Mouse (Mus musculus): ENCODE measurements at regions not wholly inside any gene's neighbourhood (a gene's known extent, or its start where the extent isn't known, plus 50 kb on each side); places are given as distances from the start of the nearest gene placed in this dataset.

DNA sequence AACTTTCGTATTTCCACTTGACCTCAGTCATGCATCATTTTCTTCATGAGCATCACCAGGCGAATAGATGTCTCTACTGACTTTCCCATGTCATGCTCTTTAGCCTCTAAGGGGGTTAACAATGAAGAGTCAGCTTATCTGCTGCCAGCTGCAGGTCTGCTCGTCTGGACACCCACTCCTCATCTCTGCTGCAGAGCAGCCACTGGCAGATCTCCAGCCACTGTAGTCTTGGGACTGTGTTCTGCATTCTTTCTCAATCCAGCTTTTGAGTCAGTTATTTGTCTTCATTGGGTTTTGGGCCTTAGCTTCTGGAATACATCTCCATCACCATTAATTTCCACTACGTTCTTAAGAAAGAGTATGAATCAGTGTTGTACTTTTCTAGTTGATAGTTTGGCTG, 280.0 kb downstream of the Gm5447 start:
- DNase-seq = no peak

DNA sequence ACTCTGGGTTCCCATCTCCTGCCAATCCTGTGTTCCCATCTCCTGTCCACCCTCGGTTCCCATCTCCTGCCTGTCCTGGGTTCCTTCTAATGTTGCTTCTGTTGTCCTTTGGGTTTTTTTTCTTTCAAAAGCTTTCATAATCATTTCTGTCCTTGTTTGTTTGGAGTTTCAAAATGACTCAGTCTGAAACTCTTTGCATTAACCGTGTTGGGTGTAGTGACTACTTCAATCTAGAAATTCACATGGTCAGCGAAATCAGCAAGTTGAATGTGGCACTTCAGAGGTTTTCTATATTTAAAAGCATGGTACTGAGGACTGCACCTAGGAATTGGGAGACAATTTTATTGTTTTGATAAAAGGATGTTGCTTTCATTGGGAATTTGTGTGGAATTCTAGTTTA, 280.7 kb downstream of the Gm5447 start:
- DNase-seq = no peak

DNA sequence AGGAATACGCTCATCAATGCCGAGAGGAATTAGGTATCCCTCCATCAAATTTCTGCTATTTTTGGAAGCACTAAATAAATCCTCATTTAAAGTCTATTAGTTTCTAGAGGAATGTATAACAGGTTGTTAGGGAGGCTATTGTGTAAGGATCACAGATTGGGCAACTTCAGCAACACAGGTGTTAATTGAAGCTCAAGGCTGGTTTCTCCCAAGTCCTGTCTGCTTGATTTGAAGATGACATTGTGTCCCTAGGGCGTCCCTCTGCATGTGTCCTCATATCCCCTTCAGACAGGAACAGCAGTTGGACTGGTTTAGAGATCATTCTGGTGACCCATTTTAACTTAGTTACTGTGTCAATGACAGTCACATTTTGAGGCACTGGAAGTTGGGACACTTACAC, 281.5 kb downstream of the Gm5447 start:
- DNase-seq = no peak

DNA sequence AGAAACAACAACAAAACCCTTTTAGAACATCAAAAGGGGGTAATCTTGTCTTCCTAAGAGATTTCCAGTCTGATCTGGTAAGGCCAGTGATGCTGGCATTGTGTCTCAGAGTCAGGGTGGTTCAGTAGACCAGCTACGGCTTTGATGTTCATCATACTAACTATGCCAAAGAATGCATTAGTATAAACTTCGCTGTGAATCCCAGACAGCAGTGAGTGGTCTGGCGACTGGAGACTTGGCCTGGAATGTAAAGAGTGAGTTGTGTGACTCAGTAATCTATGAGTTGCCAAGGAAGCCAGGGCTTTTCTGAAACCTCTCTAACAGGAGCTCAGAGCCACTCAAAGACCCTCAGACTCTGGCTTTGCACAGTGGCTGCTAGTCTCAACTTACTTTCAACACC, 288.1 kb upstream of the Foxq1 start:
- no peak for DNase-seq

DNA sequence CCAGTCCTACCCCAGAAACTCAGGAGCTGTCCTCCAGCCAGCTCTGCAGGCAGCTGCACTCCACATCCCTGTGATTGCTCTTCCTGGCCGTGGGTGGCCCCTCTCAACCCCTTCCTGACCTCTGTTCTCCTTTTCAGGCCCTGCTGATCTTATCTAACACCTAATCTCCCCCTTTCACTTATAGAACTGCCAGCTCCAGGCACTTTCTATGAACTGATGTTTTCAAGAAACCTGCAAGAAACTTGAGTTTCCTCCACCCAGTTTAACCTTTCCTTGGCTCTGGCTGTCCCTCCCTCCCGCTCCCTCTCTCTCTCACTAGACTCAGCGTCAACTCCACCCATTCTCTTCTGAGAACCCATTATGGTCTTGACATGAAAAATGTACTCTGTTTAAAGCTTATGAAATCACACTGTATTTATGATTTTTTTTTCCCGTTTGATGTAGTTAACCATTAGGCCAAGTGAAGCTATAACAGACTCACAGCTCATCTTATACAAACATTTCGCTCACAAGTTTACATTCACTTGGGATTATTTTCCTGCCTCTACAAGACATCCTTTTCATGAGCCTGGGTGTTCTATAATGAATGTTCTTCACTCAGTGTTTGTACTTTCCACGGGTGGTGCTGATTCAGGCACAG, 279.8 kb upstream of the Foxq1 start:
- DNase-seq = no peak

DNA sequence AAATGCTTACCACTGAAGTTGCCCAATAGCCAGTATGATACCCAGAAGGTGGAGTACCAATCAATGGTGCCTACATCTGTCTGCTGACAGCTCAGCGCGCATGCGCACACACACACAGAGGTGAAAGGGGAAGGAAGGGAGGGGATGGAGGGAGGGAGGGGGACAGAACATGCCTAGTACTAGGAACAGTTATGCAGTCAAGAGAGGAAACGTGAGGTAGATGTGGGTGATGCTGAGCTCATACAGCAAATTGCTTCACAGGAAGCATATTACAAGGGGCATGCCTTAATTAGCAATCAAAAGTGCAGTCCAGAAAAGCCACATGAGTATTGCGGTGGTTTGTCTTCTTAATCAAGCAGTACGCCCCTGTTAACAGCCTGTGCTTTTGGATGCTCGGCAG, 265.3 kb upstream of the Foxq1 start:
- no peak for DNase-seq

DNA sequence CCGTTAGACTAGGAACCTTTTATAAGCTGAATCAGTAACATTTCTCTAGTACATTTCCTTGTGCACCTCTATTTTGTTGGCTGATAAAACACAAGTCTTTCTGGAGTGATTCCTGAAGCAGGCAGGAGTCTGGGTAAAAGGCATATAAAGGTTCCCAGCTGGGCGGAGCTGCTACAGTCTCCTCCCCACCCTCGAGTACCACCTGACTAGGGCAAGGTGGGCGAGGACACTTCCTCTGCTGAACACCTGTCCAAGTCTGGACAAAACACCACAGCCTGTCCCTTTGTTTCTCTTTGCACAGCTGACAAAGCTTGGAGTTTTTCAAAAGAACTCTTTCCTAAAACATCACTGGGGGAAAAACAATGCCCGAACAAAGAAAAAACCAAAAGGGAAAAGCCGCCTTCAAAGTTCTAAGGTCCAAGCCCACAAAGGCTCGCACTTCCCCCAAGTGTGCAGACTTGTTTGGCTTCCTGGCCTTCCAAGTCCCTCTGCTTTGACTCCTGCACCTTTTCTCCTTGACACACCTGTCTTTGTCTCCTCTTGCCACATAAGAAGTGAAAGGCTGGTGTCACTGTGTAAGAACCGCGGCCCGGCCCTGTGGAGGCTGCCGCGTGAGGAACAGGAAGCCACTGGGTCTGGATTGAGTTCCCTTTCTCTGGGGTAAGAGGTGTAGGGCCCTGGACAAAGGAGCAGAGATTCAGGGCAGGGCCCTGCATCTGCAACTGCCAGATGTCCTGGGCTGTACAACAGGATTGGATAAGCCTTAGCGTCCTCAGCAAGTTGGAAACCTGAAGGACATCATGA, 263.1 kb upstream of the Foxq1 start:
- DNase-seq = no peak

DNA sequence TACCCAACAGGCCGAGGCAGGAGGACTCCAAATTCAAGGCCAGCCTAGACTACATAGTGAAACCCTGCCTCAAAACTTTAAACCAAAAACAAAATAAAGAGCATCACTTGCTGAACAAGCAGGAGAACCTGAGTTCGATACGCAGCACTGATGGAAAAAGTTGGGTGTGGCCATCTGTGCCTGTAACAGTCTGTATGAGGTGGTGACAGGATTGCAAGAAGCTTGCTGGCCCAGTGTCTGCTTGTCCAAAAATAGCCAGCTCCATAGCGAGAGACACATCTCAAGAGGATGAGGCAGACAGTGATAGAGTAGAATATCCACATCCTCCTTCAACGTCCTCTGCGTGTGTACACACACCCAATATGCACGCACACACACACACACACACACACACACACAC, 261.9 kb upstream of the Foxq1 start:
- no peak for DNase-seq

DNA sequence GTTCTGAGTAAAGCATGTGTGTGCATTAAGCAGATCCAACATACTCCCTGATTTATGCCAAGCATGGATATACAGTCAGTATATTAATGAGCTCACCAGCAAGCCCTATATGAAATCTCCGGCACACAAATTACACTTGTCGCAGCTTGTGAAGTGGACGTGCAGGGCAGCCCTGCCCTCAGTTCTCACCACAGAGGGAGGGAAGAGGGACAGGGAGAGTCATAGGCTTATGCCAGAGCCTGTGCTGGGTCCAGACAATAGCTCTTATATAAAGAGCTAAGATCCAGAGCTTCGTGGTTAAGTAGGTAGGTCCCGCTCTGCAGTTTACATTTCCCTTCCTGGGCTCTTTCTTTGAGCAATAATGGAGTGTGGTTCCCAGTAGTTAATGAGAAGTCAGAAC, 252.7 kb upstream of the Foxq1 start:
- DNase-seq = no peak

DNA sequence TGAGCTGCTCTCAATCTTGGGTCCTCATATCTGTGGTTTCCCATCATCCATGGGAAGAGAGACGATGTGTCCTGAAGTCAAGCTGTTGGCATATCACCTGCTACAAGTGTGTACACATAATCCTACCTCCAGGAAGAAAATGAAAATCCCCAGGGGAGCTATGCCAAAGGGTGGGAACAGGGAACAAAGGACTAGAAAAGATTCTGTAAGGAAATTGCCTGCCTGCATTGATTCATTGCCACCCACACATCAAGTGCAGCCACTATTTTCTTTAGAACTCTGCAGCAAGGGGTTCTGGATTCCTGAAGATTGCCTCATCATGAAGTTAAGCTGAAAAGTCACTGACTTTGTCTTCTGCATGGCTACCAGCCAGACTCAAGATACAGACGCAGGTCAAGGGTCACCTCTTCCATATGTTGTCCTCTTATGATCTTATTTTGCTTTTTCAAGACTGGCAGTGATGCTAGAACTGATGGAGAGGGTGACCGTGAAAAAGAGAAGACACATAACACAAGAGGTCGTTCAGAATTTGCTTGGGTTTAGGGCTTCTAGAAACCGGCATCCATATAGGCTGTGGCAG, 251.6 kb upstream of the Foxq1 start:
- no peak for DNase-seq

DNA sequence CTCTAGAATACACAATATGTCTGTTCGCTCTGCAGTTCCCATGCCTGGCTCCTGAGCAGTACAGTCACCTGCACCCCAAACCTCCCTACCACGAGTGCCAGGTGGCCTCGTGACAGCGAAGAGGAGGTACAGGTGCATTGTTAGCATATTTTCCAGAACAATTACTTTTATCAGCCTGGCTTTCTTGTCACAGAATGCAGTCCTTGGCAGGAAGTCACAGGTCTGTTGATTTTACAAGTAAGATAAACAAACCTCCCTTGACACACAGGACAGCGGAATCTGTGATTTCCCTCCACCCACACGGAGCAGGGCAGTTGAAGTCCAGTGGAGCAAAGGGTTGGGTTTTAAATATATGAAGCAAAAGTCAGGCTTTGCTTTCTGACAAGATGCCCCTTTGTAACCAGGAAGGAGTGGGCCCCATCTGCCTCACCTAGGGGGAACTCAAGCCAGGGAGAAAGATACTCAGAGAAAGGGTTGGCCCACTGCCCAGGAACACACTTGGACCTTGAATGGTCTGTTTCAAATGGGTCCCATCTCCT, 246.8 kb upstream of the Foxq1 start:
- no peak for DNase-seq

DNA sequence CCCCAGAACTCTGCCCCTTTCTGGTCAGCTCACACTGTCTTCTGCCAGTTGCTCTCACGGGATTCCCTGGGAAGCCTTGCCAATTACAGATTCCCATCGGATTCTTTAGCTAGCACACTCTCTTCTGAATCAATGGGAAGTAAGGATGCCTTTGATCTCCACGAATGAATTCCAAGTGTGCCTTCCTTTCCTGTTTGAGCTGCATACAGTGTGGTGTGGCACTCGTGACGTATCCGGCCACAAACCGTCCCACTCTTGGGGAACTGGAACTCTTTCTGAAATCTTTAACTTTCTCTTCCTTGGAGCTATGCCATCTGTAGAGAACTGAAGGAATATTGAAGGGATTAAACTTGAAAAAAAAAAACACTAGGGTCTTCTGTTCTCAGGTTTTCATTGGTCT, 243.2 kb upstream of the Foxq1 start:
- no peak for DNase-seq

DNA sequence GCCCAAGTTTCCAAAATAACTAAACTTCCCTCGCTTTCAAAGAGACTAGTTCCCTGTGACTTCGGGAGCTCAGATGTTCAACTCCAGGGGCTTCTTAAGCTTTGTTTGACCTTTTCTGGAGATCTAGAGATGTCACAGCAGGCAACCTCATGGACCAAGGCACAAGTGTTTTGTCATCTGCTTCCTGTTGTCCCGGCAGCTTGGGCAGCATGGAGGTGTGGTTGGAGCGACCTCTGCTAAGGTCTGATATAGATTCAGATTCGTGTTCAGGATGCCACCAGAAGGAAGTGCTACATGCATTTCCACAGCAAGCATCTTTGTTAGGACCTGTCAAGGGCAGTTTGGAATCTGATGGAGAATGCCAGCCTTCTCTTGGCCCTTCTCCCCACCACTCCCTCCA, 242.1 kb upstream of the Foxq1 start:
- DNase-seq = no peak

DNA sequence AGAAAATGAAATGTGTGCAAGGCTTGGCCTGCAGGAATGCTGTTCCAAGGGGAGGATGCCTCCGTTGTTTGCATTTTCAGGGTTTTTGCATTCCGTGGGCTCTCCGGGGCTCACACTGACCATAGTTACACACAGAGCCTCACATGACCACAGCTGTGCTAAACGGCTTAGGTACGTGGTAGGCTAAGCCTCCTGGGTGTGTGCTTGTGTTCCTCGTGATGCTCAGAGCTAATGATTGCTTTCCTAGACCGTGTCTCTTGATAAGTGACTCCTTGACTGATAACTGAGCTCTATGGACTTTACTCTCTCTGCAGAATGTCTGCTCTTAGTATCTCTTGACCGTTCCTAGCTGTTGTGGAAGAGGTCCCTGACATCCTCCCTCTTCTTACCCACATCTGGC, 238.9 kb upstream of the Foxq1 start:
- no peak for DNase-seq

DNA sequence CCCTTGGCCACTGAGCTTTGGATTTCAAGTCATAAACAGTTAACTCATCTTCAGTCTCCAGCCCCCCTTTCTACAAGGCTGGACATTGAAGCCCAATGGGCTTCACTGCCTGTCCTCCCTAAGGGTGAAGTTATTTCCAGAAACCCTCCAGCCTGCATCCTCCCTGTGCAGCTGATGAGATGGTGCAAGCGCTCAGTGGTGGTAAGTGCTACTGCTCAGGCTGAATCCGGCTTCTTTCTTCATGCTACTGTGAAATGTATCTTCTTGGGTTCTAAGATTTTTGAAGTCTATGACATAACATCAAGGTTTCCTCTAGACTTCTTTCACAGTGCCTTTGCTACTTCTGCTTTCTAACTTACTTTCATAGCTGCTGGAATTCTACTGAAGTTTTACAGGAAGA, 237.9 kb upstream of the Foxq1 start:
- no peak for DNase-seq

DNA sequence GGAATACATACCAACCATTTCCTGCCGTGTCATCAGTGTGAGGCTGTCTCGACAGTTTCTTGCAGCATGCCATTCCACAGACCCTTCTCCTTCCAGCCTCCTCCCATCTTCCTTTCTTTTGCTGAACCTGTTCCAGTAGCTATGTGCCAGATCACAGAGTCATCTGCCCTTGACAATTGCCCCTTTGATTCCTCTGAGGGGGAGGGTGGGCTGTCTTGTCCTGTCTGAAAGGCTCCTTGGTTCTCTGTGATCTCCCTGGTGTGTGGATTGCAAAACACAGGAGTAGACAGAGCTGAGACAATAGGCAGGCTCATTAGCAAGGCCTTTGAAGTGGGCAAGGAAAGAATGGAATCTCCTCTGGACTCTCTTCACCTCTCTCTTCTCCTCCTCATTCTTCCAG, 234.5 kb upstream of the Foxq1 start:
- DNase-seq = no peak

DNA sequence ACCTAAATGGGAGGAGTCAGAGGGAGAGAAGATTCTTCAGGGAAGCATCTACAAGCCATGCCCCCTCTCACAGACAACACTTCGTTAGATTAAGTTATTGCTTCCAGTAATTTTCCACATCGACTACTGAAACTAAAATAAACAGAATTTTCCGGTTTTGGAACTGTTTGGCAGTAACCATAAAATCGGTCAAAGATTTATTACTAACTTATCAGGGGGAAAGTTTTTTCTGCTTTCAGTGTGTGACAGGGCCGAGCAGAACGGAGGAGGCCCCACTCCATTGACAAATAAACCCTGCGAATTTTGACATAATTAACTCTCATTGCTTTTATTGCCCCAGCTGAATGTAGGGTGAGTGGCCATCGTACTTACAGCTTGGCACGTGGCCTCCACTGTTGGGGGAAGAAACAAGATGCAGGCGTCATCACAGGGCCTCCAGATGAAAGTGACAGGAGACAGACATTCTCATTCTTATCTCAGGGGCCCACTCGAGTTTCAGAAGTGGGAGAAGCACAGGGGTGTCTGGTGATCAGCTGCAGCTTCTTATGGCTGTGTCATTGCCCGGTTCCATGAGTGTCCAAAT, 229.6 kb upstream of the Foxq1 start:
- DNase-seq = no peak

DNA sequence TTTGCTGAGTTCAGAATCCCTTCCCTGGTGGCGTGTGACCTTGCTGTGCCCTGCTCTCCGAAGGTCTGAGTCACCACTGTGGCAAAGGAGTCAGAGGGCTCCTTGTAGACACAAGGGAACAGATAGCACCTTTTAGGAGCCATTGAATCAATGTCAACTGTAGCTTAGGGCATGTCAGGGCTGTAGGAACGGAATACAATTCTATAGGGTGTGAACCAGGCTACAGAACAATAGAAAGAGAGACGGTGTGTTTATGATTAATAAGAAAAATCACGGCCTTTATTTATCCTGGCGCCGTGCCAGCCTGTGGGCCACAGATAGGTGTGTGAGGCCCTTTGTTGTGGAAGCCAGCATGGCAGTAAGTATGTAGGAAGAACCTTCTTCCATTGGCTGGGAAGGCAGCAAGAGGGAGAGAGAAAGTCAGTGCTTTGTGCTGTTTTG, 228.4 kb upstream of the Foxq1 start:
- no peak for DNase-seq

DNA sequence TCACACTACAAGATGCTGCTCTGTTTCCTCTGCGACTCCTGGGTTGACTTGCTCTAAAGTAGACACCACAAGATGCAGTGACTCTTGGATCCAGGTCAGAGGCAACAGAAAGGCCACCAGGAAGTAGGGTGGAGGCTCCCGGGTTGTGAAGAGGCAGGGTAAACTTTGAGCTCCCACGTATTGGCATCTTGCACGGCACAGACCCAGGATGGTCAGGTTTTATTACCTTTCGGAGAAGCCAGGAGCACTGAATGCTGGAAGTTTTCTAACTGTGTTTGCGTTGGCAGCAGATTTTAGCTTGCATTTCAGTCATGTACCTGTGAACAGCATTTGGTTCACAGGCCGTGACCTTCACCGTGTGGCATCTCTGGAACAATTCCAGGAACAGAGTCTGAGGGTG, 227.2 kb upstream of the Foxq1 start:
- no peak for DNase-seq

DNA sequence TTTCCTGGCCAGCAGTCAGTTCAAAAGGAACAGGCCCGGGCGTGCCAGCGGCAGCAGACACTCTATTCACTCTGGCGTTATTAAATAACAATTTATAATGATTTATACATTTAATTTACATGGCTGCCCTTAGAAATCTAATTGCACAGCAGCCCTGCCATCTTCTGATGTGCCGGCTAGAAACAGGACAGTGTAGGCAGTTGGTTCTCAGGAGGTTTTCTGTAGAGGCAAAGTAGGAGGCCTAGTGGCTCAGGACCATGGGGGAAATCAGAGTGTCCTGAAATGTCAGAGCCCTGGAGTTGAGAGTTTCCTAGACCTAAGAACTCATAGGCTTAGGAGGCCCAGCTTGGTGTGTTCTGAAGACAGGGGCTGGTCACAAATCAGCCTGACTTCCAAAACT, 225.2 kb upstream of the Foxq1 start:
- DNase-seq = no peak

DNA sequence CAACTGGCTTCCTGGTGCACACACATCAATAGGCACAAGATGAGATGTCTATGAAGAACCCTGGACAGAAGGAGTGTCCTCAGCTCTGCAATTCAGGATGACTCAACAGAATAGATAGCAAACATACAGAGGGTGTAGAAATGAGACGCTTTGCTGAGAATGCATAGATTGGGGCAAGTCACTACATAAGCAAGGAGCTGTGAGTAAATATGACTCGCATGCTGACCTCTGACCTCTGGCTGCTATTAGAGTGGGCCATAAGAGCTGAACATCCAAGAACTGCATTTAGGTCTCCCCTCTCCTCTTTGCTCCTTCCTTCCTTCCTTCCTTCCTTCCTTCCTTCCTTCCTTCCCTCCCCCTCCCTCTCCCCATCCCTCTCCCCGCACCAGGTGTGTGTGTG, 221.0 kb upstream of the Foxq1 start:
- no peak for DNase-seq

DNA sequence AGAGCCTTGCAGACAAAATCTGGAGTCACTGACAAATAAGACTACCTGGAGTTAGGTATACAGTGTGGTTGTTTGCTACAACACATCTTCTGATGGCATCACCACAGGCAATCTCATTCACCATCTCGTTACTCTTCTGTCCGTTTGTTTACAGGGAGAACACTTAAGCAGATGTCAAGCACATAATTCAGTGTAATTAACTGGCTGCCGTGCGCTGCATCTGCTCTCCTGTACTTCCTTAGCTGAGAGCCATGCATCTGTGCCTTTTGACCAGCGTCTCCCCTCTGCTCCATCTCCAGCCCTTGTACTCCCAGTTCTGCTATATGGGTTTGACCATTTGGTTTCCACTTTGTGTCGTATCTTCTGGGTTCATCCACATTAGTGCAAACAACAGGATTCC, 218.3 kb upstream of the Foxq1 start:
- no peak for DNase-seq

DNA sequence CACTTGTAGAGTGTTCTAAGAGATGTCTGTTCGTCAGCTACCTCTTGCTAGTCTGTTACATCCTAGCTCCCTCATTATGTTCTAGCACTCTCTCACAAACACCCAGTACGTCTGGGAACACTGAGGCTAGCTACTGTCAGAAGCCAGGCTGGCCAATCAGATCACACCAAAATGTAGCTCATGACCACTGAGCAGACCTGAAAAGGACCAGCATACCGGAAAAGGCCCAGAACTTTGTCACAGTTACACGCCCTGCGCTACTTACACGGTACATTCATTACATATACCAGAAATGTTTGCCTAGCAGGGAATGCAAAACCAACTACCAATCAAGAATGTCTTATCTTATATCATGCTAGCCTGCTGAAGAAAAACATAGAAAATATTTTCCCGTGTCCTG, 216.5 kb upstream of the Foxq1 start:
- no peak for DNase-seq

DNA sequence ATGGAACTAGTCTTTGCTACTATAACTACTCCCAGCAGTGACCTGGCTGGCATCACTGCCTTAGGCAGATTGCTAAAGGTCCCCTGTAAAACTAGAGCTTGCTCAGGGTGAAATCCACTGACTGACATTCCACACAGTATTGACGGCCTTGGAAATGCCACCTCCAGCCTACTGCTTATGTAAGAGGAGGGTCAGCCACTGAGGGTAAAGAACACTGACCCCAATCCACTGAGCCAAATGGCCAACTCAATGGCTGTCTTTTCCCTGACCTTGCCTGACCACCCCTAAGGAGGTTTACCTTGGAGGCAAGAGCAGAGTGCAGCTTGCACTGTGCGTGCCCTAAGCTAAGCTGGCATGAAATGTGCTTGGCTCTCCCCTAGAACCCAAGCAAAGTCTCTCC, 216.0 kb upstream of the Foxq1 start:
- DNase-seq = no peak

Data from cerebellum, adult 11 months (tissue).